Mouse (Mus musculus) heart, embryonic 11.5 days (tissue): ENCODE results near the gene Akap2. TPM values are rescaled to one million over a fixed set of nuclear protein-coding genes. Genes with fewer than 3 reads are reported as not detected.

Experiments
- ATAC-seq: fragments of 200-750 bp; cut with Nextera tagmentation; replicated peaks from 2 replicates; pipeline ENCODE4 v1.8.0; 2017; ENCODE audit warnings: moderate library complexity; ENCODE audit not compliant: insufficient number of reproducible peaks, low FRiP score, low TSS enrichment
- H3K27ac ChIP-seq: fragments of 300-500 bp; sonication (generic); 2 replicates; pipeline ENCODE4 v1.5.1; 2014; ENCODE audit warnings: mild to moderate bottlenecking, low read depth, low read length
- H3K27me3 ChIP-seq: fragments of 300-500 bp; sonication (generic); 2 replicates; pipeline ENCODE4 v1.6.1; 2014; ENCODE audit warnings: mild to moderate bottlenecking, low read length, mixed read lengths; ENCODE audit not compliant: control insufficient read depth, insufficient read depth
- H3K36me3 ChIP-seq: fragments of 300-500 bp; sonication (generic); 2 replicates; pipeline ENCODE4 v1.6.1; 2014; ENCODE audit warnings: mild to moderate bottlenecking, low read length, moderate library complexity, mixed read lengths; ENCODE audit not compliant: control insufficient read depth, insufficient read depth
- H3K4me1 ChIP-seq: fragments of 300-500 bp; sonication (generic); 2 replicates; pipeline ENCODE4 v1.6.1; 2014; ENCODE audit warnings: low read length; ENCODE audit not compliant: control insufficient read depth, insufficient read depth
- H3K4me2 ChIP-seq: fragments of 300-500 bp; sonication (generic); 2 replicates; pipeline ENCODE4 v1.6.1; 2014; ENCODE audit warnings: mild to moderate bottlenecking, moderate library complexity
- H3K4me3 ChIP-seq: fragments of 300-500 bp; sonication (generic); 2 replicates; pipeline ENCODE4 v1.5.1; 2014; ENCODE audit warnings: low read depth, low read length
- H3K9ac ChIP-seq: fragments of 300-500 bp; sonication (generic); 2 replicates; pipeline ENCODE4 v1.6.1; 2014; ENCODE audit warnings: mild to moderate bottlenecking, low read depth, low read length, moderate library complexity
- H3K9me3 ChIP-seq: fragments of 300-500 bp; sonication (generic); replicated peaks from 2 replicates; pipeline ENCODE4 v1.6.1; 2016; ENCODE audit warnings: low read length; ENCODE audit not compliant: control insufficient read depth
- WGBS: fragments of 180-500 bp; shearing (Covaris S2); extraction: QIAGEN DNeasy Blood & Tissue Kit; methylation state at CpG from one replicate; pipeline ENCODE4 v1.1.7; 2014; ENCODE audit not compliant: insufficient replicate concordance; 5-methylcytosine and 5-hydroxymethylcytosine counted together
- polyA plus RNA-seq: library from polyadenylated mRNA; unstranded; fragments of >200 nt; fragmentation: Nextera tagmentation; extraction: Ambion mirVana; gene quantifications from 2 replicates; pipeline ENCODE4 v1.2.1, GENCODE M21; 2014

Gene Akap2
- polyA plus RNA-seq, 1 experiment from 2014 or later: 45.9 TPM

- H3K9ac ChIP-seq: no peak overlapping the region
Measured at GRCm38 (mm10) chr4:57916711-57917110, 199.3 kb downstream of the Akap2 start.

GRCm38 (mm10) chr4:57919494-57920423 is 202.3 kb downstream of the Akap2 start:
- H3K4me2 ChIP-seq: no peak overlapping the region
- 25% methylated on average over 8 of the region's 8 CpGs for WGBS
- no peak for ATAC-seq
- no peak overlapping the region for H3K27ac ChIP-seq
- 0 out of 2 replicates have a peak, but pooled peaks cover 6% of the 10 kb centered on the region for H3K27me3 ChIP-seq
- H3K4me3 ChIP-seq: no peak overlapping the region
- H3K9me3 ChIP-seq: no peaks in the 10 kb centered on the region
- peaks cover 8% of the 10 kb centered on the region for H3K4me1 ChIP-seq
- H3K9ac ChIP-seq: no peak overlapping the region
- no peaks in the 10 kb centered on the region for H3K36me3 ChIP-seq

More at GRCm38 (mm10) chr4:57916711-57917110, 199.3 kb downstream of the Akap2 start:
- H3K27ac ChIP-seq: no peak overlapping the region
- H3K9me3 ChIP-seq: no peaks in the 10 kb centered on the region; the same call in 1 of the 2 replicates
- peak overlapping the region; percentile 27; the same call in 1 of the 2 replicates for H3K4me3 ChIP-seq
- 60% methylated on average over 4 of the region's 4 CpGs for WGBS
- H3K4me1 ChIP-seq: peaks cover 8% of the 10 kb centered on the region
- 0 out of 2 replicates have a peak, but pooled peaks cover 6% of the 10 kb centered on the region for H3K27me3 ChIP-seq
- no peak for ATAC-seq
- peak overlapping the region; percentile 65; the same call in 1 of the 2 replicates for H3K4me2 ChIP-seq
- no peaks in the 10 kb centered on the region for H3K36me3 ChIP-seq

GRCm38 (mm10) chr4:57920522-57920921 is 203.1 kb downstream of the Akap2 start:
- Histone ChIP-seq H3K4me1 (peaks cover 8% of the 10 kb centered on the region), H3K36me3 (no peaks in the 10 kb centered on the region), H3K9ac (no peak overlapping the region), H3K4me2 (no peak overlapping the region), H3K4me3 (no peak overlapping the region), H3K27me3 (0 out of 2 replicates have a peak, but pooled peaks cover 3% of the 10 kb centered on the region), H3K27ac (no peak overlapping the region), H3K9me3 (no peaks in the 10 kb centered on the region)
- no peak for ATAC-seq
- WGBS: 81% methylated on average over 1 of the region's 1 CpGs

GRCm38 (mm10) chr4:57922171-57922570 is 204.7 kb downstream of the Akap2 start:
- H3K9me3 ChIP-seq: no peaks in the 10 kb centered on the region
- ATAC-seq: no peak
- H3K4me2 ChIP-seq: no peak overlapping the region
- H3K27ac ChIP-seq: no peak overlapping the region
- WGBS: 68% methylated on average over 5 of the region's 5 CpGs
- no peak overlapping the region for H3K9ac ChIP-seq
- no peak overlapping the region for H3K4me3 ChIP-seq
- H3K4me1 ChIP-seq: no peaks in the 10 kb centered on the region; the same call in 1 of the 2 replicates
- 0 out of 2 replicates have a peak, but pooled peaks cover 3% of the 10 kb centered on the region for H3K27me3 ChIP-seq
- H3K36me3 ChIP-seq: no peaks in the 10 kb centered on the region

- Histone ChIP-seq H3K27me3 (no peaks in the 10 kb centered on the region), H3K4me3 (no peak overlapping the region), H3K4me1 (no peaks in the 10 kb centered on the region; the same call in 1 of the 2 replicates), H3K4me2 (no peak overlapping the region), H3K9ac (no peak overlapping the region), H3K27ac (no peak overlapping the region), H3K9me3 (no peaks in the 10 kb centered on the region), H3K36me3 (no peaks in the 10 kb centered on the region)
- WGBS: 75% methylated on average over 6 of the region's 6 CpGs
- ATAC-seq: no peak
Measured at GRCm38 (mm10) chr4:57924556-57925071, 207.2 kb downstream of the Akap2 start.

GRCm38 (mm10) chr4:57927464-57928205 is 210.2 kb downstream of the Akap2 start:
- no peak overlapping the region for H3K4me3 ChIP-seq
- no peak overlapping the region for H3K4me2 ChIP-seq
- H3K4me1 ChIP-seq: no peaks in the 10 kb centered on the region
- H3K9me3 ChIP-seq: no peaks in the 10 kb centered on the region
- WGBS: 28% methylated on average over 3 of the region's 3 CpGs
- no peak overlapping the region for H3K9ac ChIP-seq
- no peak for ATAC-seq
- H3K27me3 ChIP-seq: no peaks in the 10 kb centered on the region
- H3K27ac ChIP-seq: no peak overlapping the region
- no peaks in the 10 kb centered on the region for H3K36me3 ChIP-seq

GRCm38 (mm10) chr4:57930559-57931170 is 213.2 kb downstream of the Akap2 start:
- Histone ChIP-seq H3K4me2 (no peak overlapping the region), H3K4me1 (no peaks in the 10 kb centered on the region), H3K9ac (no peak overlapping the region), H3K9me3 (no peaks in the 10 kb centered on the region), H3K27me3 (no peaks in the 10 kb centered on the region), H3K4me3 (no peak overlapping the region), H3K27ac (no peak overlapping the region), H3K36me3 (no peaks in the 10 kb centered on the region)
- 68% methylated on average over 5 of the region's 5 CpGs for WGBS
- ATAC-seq: no peak

- 62% methylated on average over 5 of the region's 5 CpGs for WGBS
- H3K4me1 ChIP-seq: no peaks in the 10 kb centered on the region
- H3K27ac ChIP-seq: no peak overlapping the region
- no peak for ATAC-seq
- no peaks in the 10 kb centered on the region for H3K27me3 ChIP-seq
- H3K4me3 ChIP-seq: no peak overlapping the region
- H3K9me3 ChIP-seq: no peaks in the 10 kb centered on the region
- no peak overlapping the region for H3K4me2 ChIP-seq
- no peak overlapping the region for H3K9ac ChIP-seq
- H3K36me3 ChIP-seq: no peaks in the 10 kb centered on the region
Measured at GRCm38 (mm10) chr4:57934181-57934580, 216.7 kb downstream of the Akap2 start.
